Mouse (Mus musculus) midbrain, embryonic 15.5 days (tissue): ENCODE measurements at regions not wholly inside any gene's neighbourhood (a gene's known extent, or its start where the extent isn't known, plus 50 kb on each side); places are given as distances from the start of the nearest gene placed in this dataset.

ENCODE experiments used
- ATAC-seq: fragments of 200-750 bp; cut with Nextera tagmentation; replicated peaks from 2 replicates; pipeline ENCODE4 v1.8.0; 2017; ENCODE audit warnings: moderate TSS enrichment
- H3K27ac ChIP-seq: fragments of 300-500 bp; sonication (generic); 2 replicates; pipeline ENCODE4 v1.5.1; 2015; ENCODE audit warnings: mild to moderate bottlenecking, inconsistent platforms
- H3K27me3 ChIP-seq: fragments of 300-500 bp; sonication (generic); replicated peaks from 2 replicates; pipeline ENCODE4 v1.6.1; 2015; ENCODE audit warnings: inconsistent platforms
- H3K36me3 ChIP-seq: fragments of 300-500 bp; sonication (generic); replicated peaks from 2 replicates; pipeline ENCODE4 v1.6.1; 2015; ENCODE audit warnings: inconsistent platforms
- H3K4me1 ChIP-seq: fragments of 300-500 bp; sonication (generic); 2 replicates; pipeline ENCODE4 v1.6.1; 2015; ENCODE audit warnings: inconsistent platforms
- H3K4me2 ChIP-seq: fragments of 300-500 bp; sonication (generic); 2 replicates; pipeline ENCODE4 v1.6.1; 2015; ENCODE audit warnings: inconsistent platforms, mild to moderate bottlenecking, moderate library complexity
- H3K4me3 ChIP-seq: fragments of 300-500 bp; sonication (generic); 2 replicates; pipeline ENCODE4 v1.5.1; 2015; ENCODE audit warnings: mild to moderate bottlenecking, inconsistent platforms
- H3K9ac ChIP-seq: fragments of 300-500 bp; sonication (generic); 2 replicates; pipeline ENCODE4 v1.6.1; 2015; ENCODE audit warnings: mild to moderate bottlenecking, inconsistent platforms
- H3K9me3 ChIP-seq: fragments of 300-500 bp; sonication (generic); 2 replicates; pipeline ENCODE4 v1.6.1; 2016; ENCODE audit warnings: inconsistent platforms
- WGBS: fragments of 180-500 bp; shearing (Covaris S2); methylation state at CpG from one replicate; pipeline ENCODE4 v1.1.7; 2015; ENCODE audit warnings: mixed read lengths; 5-methylcytosine and 5-hydroxymethylcytosine counted together

GRCm38 (mm10) chr12:110187246-110188135 lies 91.4 kb upstream of the Dio3 start:
- peak overlapping the region; percentile 22; the same call in 1 of the 2 replicates for H3K27ac ChIP-seq
- peak overlapping the region; percentile 41 for H3K4me2 ChIP-seq
- peak; percentile 42 for ATAC-seq
- H3K27me3 ChIP-seq, result peaks cover 60% of the 10 kb centered on the region
- H3K4me3 ChIP-seq, result peak overlapping the region; percentile 16
- H3K9me3 ChIP-seq, result no peaks in the 10 kb centered on the region
- H3K4me1 ChIP-seq, result peaks cover 33% of the 10 kb centered on the region
- WGBS, result 1% methylated on average over 49 of the region's 49 CpGs
- H3K9ac ChIP-seq, result no peak overlapping the region
- no peaks in the 10 kb centered on the region for H3K36me3 ChIP-seq

GRCm38 (mm10) chr12:110188136-110188631 lies 90.7 kb upstream of the Dio3 start:
- H3K27me3 ChIP-seq, result peaks cover 60% of the 10 kb centered on the region
- 1% methylated on average over 29 of the region's 29 CpGs for WGBS
- H3K4me1 ChIP-seq, result peaks cover 33% of the 10 kb centered on the region
- no peak for ATAC-seq
- H3K4me2 ChIP-seq, result peak overlapping the region; percentile 41
- no peaks in the 10 kb centered on the region for H3K9me3 ChIP-seq
- no peaks in the 10 kb centered on the region for H3K36me3 ChIP-seq
- H3K4me3 ChIP-seq, result peak overlapping the region; percentile 16
- H3K9ac ChIP-seq, result no peak overlapping the region
- H3K27ac ChIP-seq, result peak overlapping the region; percentile 45

- Histone ChIP-seq H3K36me3 (no peaks in the 10 kb centered on the region), H3K4me3 (peak overlapping the region; percentile 16), H3K27ac (peak overlapping the region; percentile 45), H3K9me3 (no peaks in the 10 kb centered on the region), H3K4me1 (peaks cover 29% of the 10 kb centered on the region), H3K9ac (no peak overlapping the region), H3K4me2 (peak overlapping the region; percentile 41), H3K27me3 (peaks cover 60% of the 10 kb centered on the region)
- WGBS, result under 1% methylated on average over 39 of the region's 39 CpGs
- ATAC-seq, result no peak
These were observed 90.1 kb upstream of the Dio3 start for GRCm38 (mm10) chr12:110188641-110189328.

GRCm38 (mm10) chr12:110189329-110189642 lies 89.6 kb upstream of the Dio3 start:
- WGBS, result 3% methylated on average over 19 of the region's 19 CpGs
- no peaks in the 10 kb centered on the region for H3K9me3 ChIP-seq
- peak overlapping the region; percentile 16 for H3K4me3 ChIP-seq
- peaks cover 26% of the 10 kb centered on the region for H3K4me1 ChIP-seq
- H3K4me2 ChIP-seq, result peak overlapping the region; percentile 41
- H3K27ac ChIP-seq, result no peak overlapping the region
- no peaks in the 10 kb centered on the region for H3K36me3 ChIP-seq
- no peak overlapping the region for H3K9ac ChIP-seq
- no peak for ATAC-seq
- H3K27me3 ChIP-seq, result peaks cover 60% of the 10 kb centered on the region

GRCm38 (mm10) chr12:110192186-110192585 lies 86.7 kb upstream of the Dio3 start:
- no peak overlapping the region for H3K27ac ChIP-seq
- no peak overlapping the region for H3K4me3 ChIP-seq
- H3K4me1 ChIP-seq, result peaks cover 23% of the 10 kb centered on the region
- no peaks in the 10 kb centered on the region for H3K9me3 ChIP-seq
- H3K9ac ChIP-seq, result no peak overlapping the region
- H3K27me3 ChIP-seq, result peaks cover 41% of the 10 kb centered on the region
- 54% methylated on average over 8 of the region's 8 CpGs for WGBS
- no peaks in the 10 kb centered on the region for H3K36me3 ChIP-seq
- H3K4me2 ChIP-seq, result no peak overlapping the region
- no peak for ATAC-seq

- Histone ChIP-seq H3K27me3 (no peaks in the 10 kb centered on the region), H3K36me3 (no peaks in the 10 kb centered on the region), H3K9ac (no peak overlapping the region), H3K4me1 (no peaks in the 10 kb centered on the region), H3K27ac (no peak overlapping the region), H3K9me3 (no peaks in the 10 kb centered on the region), H3K4me2 (no peak overlapping the region), H3K4me3 (no peak overlapping the region)
- WGBS, result 86% methylated on average over 3 of the region's 3 CpGs
- ATAC-seq, result no peak
These were observed 81.5 kb upstream of the Dio3 start for GRCm38 (mm10) chr12:110197366-110197765.

- H3K27ac ChIP-seq, result no peak overlapping the region
These were observed 78.4 kb upstream of the Dio3 start for GRCm38 (mm10) chr12:110200471-110200870.

GRCm38 (mm10) chr12:110200887-110201286 lies 78.0 kb upstream of the Dio3 start:
- Histone ChIP-seq H3K27ac (no peak overlapping the region), H3K4me2 (no peak overlapping the region), H3K27me3 (no peaks in the 10 kb centered on the region), H3K4me1 (no peaks in the 10 kb centered on the region), H3K4me3 (no peak overlapping the region), H3K9me3 (no peaks in the 10 kb centered on the region), H3K9ac (no peak overlapping the region), H3K36me3 (no peaks in the 10 kb centered on the region)
- ATAC-seq, result no peak
- 96% methylated on average over 4 of the region's 4 CpGs for WGBS

More at GRCm38 (mm10) chr12:110200471-110200870, 78.4 kb upstream of the Dio3 start:
- Histone ChIP-seq H3K4me1 (no peaks in the 10 kb centered on the region), H3K36me3 (no peaks in the 10 kb centered on the region), H3K27me3 (no peaks in the 10 kb centered on the region), H3K4me2 (no peak overlapping the region), H3K9ac (no peak overlapping the region), H3K4me3 (no peak overlapping the region), H3K9me3 (no peaks in the 10 kb centered on the region)
- ATAC-seq, result no peak
- 93% methylated on average over 7 of the region's 7 CpGs for WGBS

- H3K36me3 ChIP-seq, result no peaks in the 10 kb centered on the region
- no peak overlapping the region for H3K9ac ChIP-seq
- H3K9me3 ChIP-seq, result no peaks in the 10 kb centered on the region
- no peaks in the 10 kb centered on the region for H3K27me3 ChIP-seq
- H3K4me1 ChIP-seq, result peaks cover 3% of the 10 kb centered on the region; the same call in 1 of the 2 replicates
- no peak for ATAC-seq
- H3K4me3 ChIP-seq, result no peak overlapping the region
- no peak overlapping the region for H3K4me2 ChIP-seq
- H3K27ac ChIP-seq, result no peak overlapping the region
- WGBS, result 86% methylated on average over 13 of the region's 13 CpGs
These were observed 75.4 kb upstream of the Dio3 start for GRCm38 (mm10) chr12:110203271-110204014.

GRCm38 (mm10) chr12:110204246-110204989 lies 74.5 kb upstream of the Dio3 start:
- ATAC-seq, result no peak
- 90% methylated on average over 6 of the region's 6 CpGs for WGBS
- H3K4me3 ChIP-seq, result no peak overlapping the region
- no peaks in the 10 kb centered on the region for H3K36me3 ChIP-seq
- no peaks in the 10 kb centered on the region for H3K9me3 ChIP-seq
- H3K9ac ChIP-seq, result no peak overlapping the region
- no peak overlapping the region for H3K27ac ChIP-seq
- no peak overlapping the region for H3K4me2 ChIP-seq
- H3K4me1 ChIP-seq, result peaks cover 3% of the 10 kb centered on the region; the same call in 1 of the 2 replicates
- H3K27me3 ChIP-seq, result no peaks in the 10 kb centered on the region

GRCm38 (mm10) chr12:110206271-110206670 lies 72.6 kb upstream of the Dio3 start:
- Histone ChIP-seq H3K4me2 (no peak overlapping the region), H3K9ac (no peak overlapping the region), H3K27me3 (no peaks in the 10 kb centered on the region), H3K36me3 (no peaks in the 10 kb centered on the region), H3K9me3 (no peaks in the 10 kb centered on the region), H3K4me3 (no peak overlapping the region), H3K27ac (no peak overlapping the region), H3K4me1 (peaks cover 3% of the 10 kb centered on the region; the same call in 1 of the 2 replicates)
- 61% methylated on average over 5 of the region's 5 CpGs for WGBS
- no peak for ATAC-seq
